Mouse (Mus musculus): ENCODE measurements around the gene Higd1b.
A peak's percentile ranks its signal among the peaks of the same experiment; 100 is the strongest.

Higd1b gene

DNA sequence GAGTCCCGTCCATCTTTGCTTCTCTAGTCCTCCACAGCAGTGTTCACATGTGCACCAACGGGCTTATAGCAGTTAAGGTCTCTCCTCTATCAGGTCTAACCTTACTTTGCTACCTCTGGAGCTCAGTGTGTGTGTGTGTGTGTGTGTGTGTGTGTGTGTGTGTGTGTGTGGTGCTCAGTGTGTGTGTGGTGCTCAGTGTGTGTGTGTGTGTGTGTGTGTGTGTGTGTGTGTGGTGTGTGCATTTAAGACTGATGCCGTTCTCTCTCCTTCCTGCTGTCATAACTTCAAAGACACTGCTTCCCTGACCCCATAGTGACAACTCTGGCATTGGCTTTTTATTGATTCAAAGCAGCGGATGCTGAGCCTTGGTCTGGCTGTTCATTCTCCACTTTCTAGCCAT lies at the start of gene Higd1b:
Higd1b (plus strand) TSS at position 301 of the 400 bp plus-strand sequence.
- DNase-seq (ENCODE audit: low read depth, low spot score), result no peak

DNA sequence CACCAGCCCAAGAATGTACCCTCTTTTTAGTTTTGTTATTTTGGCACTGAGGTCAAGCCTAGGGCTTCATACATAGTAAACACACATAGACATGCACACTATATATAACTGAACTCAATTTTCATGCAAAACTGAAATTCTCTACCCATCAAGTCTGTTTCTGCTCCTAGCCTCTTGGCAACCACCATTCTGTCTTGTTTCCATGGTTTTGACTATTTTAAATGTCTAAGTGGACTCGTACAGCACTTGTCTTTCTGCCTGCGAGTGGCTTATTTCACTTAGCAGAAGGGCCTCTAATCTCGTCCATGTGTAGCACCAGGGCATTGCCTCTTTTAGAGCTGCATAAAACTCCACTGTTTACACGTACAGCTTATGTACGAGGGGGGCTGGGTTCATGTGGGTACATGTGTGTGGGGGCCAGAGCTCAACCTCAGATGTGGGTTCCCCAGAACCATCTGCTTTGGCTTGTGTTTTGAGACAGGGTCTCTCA lies 47.9 kb upstream of the Higd1b start:
- no peak for DNase-seq (ENCODE audit: low read depth, low spot score)

DNA sequence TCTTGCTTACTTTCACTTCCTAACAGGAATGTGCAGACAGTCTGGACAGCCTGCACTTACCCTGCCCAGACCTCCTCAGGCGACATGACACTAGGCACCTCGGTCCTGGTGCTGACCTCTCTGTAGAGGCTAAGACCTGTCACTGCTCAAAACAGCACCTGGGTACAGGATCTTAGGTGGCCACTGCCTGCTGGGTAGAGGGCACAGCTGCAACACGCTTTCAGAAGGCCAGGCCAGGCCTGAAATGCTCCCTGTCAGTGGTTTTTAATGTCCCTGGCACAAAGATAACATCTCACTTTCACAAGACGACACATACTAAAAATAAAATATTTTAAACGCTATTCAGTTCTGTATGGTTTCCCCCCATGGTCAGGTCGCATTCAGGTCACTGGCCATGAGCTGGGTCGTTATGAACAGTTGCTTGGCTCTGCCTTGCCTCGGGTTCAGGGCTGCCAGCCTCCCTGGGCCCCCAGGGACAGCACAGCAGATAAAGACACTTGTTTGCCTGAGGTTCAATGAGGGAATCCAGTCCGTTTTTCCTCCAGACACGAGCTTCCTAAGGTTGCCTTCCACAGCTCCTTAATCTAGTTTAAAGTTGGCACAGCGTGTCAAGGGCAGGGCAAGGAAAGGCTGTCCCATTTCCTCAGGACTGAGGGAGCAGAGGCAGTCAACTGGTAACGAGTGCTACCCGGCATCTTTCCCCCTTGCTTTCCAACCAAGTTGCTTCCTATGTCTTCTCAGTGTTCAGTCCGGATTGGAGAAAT lies 43.8 kb upstream of the Higd1b start:
- no peak for DNase-seq (ENCODE audit: low read depth, low spot score)

DNA sequence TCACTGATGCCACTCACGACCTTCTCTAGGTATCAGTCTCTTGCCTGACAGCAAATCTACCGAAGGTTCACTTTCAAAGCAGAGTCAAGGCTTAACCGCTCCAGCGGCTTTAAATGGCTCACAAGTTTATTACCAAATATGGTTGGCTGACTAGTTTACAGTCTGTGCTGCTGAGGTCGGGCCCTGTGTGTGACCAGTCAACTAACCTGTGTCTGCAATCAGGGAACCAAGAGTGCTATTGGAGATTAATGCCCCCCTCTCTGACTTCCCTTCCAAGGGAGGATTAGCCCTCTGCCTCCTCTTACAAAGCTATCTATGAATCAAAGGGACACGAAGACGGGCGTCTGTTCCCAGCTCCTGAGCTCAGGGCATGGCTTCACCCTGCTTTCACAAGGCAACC lies 41.5 kb upstream of the Higd1b start:
- no peak for DNase-seq (ENCODE audit: low read depth, low spot score)

DNA sequence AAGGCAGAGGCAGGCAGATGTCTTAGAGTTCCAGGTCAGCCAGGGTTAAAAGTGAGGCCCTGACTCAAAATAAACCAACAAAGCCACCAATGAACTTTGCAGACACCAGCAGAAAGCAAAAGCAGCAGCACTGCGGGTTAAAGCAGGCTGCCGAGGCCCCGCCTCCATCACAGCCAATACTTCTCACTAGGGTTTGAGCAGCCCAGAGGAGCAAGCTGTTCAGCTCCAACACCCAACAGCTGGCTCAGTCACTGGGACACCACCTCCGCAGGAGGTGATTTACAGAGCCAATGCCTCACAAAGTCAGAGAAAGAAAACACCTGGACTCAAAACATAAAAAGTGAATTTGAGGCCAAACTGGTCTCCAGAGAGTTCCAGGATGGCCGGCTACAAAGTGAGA lies 32.2 kb upstream of the Higd1b start:
- DNase-seq (ENCODE audit: low read depth, low spot score), result no peak

DNA sequence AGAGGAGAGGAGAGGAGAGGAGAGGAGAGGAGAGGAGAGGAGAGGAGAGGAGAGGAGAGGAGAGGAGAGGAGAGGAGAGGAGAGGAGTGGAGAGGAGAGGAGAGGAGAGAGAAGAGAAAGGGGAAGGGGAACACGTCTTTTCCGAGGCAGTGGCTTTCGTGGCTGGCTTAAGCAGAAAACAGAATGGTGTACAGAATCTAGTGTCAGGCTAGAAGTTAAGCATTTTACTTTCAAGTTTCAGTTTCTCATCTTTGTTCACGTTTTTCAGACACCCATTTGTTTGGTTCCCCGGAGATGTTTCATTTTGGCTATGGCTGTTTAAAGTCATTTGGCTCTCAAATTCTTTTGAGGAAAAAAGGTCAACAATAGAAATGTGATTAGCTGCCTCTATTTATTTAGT lies 27.4 kb upstream of the Higd1b start:
- no peak for DNase-seq (ENCODE audit: low read depth, low spot score)

DNA sequence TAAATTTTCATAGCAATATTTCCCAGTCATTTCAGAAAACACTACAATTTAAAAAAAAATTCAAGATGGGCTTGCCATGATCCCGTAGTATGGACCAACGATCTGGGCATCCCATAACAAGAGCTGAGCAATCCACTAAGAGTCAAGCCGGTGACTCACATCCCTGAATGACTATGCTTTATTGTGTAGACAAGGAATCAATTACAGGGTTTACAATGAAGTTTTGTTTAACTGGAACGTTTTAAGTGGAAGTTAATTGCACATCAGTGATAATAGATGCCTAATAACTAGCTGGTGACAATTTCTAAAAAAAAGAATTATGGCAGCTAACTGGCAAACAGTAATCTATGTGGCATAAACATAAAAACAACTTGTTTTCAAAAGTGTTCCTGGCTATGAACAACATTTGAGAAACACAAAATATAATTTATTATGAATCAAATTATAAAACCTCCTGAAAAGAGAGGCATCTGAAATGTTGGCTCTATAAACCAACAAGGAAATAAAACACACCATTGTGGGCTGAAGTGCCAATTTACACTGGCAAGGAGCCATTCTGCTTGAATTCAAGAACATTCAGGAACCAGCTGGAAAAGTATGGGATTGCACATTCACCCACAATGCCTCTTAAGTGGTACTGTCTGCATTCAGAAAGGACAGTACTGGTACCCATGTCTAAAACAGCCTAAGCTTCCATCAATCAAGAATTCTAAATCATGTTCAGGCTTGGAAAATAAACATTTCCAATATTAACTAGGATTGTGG lies 24.7 kb upstream of the Higd1b start:
- no peak for DNase-seq (ENCODE audit: low read depth, low spot score)

DNA sequence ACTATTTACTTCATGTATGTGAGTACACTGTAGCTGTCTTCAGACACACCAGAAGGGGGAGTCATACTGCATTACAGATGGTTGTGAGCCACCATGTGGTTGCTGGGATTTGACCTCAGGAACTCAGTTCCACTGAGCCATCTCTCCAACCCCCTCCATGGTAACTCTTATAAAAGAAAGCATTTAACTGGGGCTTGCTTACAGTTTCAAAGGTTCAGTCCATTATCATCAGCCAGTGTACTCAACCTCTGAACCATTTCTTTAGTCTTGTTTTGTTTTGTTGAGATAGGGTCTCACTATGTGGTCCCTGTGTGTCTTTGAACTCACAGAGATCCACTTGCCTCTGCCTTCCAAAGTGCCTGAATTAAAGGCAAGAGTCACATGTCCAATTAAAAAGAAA lies 20.8 kb upstream of the Higd1b start:
- peak; percentile 65 for DNase-seq (ENCODE audit: low read depth, low spot score)

DNA sequence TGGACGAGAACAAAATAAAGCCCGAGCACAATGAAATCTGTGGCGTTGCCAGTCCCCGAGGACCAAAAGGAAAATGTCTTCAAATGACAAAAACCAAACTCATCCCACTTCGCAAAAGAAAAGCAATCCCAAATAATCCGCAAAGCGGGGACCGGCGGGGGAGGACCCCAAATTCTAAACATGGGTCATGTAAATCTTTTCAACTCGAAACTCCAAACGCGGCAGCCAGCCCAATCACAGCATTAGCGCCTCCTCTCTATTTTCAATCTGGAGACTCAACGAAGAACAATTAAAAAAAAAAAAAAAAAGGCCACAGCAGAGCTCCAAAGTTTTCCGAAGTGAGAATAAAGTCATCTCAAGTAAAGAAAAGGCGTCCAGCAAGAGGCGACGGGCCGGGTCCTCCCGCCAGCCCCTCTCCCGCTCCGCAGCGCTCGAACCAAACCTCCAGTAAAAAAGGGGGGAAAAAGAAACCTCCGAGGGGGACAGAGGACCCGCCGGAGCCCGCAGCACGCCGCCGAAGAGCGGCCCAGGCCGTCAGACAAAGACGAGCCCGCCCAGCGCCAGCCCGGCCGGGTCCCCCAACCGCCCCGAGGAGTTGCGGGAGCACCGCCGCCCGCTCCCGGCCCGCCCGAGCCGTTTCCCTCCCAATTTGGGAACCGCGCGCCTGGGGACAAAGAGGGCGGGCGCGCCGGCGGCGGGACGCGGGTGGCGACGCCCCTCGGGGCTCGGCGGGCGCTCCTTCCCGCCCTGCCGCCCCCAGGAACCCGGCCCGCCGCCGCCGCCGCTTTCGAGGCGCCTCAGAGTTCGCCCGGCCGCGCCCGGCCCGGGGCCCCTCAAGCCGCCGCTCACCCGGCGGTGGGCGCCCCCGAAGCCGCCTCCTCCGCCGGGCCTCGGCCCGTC lies 17.3 kb upstream of the Higd1b start:
- DNase-seq (ENCODE audit: low read depth, low spot score), result no peak

DNA sequence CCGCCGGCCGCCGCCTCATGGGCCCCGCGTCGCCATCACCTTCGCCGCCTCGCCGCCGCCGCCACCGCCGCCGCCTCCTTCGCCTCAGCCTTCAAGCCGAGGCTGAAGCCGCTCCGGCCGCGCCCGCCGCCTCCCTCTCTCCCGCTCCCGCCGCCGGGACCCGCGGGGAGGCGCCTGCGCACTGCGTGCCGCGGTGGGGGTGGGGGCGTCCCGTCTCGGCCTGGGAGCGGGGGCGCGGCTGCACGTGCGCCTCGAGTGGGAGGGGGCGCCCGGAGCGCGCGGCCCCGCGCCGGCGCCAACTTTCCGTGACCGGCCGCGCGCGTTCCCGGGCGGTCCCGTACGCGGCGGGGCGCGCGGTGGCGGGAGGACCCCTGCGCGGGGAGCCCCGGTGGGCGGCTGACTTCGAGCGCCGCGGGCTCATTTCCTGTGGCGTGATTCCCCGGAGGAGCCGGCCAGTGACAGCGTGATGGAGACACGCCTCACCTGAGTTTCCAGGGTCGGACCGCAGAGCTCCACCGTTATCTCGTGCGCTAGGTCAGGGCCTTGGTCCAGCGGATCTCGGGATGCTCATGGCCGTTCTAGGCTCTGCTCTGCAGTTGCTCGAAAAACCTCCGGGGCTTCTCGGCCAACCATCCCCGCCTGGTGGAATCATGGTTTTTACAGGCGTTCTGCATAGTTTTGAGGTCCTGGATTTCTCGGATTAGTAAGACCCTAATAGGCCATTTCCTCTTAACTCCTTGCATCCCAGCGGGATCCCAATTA lies 16.4 kb upstream of the Higd1b start, which contains the start of gene Gjc1:
Gjc1 (minus strand) TSS at position 680 of the 762 bp plus-strand sequence.
- DNase-seq (ENCODE audit: low read depth, low spot score), result peak; percentile 97

DNA sequence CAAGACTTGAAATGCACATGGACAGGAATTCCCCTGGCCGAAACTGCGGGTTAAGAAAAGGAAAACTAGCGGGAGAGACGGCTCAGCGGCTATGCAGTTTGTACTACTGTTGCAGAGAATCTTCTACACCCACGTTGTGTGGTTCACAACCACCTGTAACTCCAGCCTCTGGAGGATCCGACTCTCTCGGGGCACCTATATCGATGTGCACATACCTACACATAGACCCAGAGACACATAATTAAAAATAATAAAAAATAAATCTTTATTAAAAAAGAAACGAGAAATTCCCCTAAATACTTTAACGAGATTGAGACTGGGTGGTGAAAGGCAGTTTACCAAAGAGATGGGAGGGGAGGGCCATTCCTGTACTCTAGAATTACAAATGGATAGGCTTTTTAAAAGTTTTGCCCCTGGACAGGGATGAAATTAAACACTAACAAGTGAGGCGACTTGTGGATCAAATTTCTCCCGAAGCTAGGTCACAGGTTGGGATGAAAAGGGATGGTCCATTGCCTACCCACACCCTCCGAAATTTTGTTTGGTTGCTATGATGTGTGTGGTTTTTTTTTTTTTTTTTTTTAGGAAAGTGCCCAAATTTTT lies 15.8 kb upstream of the Higd1b start:
- DNase-seq (ENCODE audit: low read depth, low spot score), result peak; percentile 48

DNA sequence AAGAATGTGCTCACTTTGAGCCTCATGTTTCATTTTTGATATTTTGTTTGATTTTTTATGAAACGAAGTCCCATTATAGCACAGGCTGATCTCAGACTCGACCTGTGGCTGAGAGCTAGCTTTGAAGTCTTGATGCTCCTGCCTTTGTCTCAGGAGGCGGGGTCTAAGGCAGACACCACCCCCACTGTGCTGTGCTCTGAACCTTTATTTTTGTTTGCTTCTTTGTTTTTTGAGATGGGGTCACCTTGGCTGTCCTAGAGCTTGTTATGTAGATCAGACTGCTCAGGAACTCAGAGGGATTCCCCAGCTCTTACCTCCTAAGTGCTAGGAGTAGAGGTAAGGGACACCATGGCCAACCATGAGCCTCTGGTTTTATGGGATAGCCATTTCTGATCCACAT lies 15.2 kb upstream of the Higd1b start:
- DNase-seq (ENCODE audit: low read depth, low spot score), result peak; percentile 99

DNA sequence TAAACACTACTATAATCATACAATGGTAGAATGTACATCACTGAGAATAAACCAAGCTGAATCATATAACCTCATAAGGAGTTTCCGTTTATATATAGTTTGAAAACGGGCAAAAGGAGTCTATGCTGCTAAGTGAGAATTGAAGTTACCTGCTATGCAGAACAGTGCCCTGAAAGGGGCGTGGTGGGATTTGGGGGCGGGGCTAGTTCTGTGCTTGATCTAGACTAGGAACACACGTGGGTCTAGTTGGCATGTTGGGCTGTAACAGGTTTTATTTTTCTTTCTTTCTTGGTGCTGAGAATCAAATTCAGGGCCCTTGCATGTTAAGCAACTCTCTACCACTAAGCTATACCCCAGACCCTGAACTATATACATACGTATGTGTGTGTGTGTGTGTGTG lies 14.4 kb upstream of the Higd1b start:
- peak; percentile 84 for DNase-seq (ENCODE audit: low read depth, low spot score)

DNA sequence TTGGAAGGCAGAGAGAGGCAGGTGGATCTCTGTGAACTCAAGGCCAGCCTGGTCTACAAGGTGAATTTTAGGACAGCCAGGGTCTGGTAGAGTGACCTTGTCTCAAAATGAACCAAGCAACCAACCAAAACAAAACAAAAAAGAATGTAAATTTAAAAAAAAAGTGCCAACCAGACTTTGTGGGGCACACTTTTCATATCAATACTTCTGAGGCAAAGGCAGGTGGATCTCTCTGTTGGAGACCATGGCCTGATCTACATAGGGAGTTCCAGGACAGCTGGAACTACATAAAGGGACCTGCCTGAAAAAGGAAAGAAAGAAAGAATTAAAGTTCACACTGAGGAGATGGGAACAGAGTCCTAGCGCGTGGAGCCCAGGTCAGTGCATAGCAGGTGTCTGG lies 9.2 kb upstream of the Higd1b start:
- DNase-seq (ENCODE audit: low read depth, low spot score), result peak; percentile 81

DNA sequence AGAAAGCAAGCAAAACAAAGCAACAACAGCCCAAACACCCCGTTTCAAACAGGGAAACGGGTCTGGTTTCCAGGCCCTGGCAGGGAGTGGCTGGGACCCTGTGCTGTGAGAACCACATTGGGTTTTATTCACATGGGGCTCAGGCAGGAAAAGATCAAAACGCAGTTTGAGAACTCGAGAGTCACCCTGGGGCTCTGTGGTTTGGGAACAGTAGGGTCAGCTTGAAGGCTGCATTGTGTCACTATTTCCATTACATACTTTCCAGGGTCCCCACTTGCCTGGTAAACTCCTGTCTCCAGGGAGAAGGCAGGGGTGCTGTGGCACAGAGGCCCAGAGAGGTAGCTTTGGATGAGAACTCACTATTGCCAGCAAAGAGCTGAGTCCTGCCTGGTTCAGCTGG lies 8.6 kb upstream of the Higd1b start:
- no peak for DNase-seq (ENCODE audit: low read depth, low spot score)

DNA sequence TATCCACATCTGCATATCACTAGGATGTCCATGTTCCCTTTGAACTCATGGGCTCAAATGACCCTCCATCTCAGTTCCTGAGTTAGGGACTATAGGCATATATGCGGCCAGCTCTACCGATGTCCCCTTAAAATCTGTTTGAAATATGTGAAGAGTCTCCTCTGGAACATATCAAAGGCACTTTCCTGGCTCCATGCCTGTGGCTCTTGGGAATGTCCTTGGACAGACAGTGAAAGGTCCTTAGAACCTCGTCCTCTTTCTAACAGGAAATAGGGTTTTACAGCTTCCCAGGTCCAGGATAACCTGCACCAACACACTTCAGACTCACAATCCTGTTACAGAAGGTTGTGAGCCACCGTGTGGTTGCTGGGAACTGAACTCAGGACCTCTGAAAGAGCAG lies 5.4 kb upstream of the Higd1b start:
- no peak for DNase-seq (ENCODE audit: low read depth, low spot score)

DNA sequence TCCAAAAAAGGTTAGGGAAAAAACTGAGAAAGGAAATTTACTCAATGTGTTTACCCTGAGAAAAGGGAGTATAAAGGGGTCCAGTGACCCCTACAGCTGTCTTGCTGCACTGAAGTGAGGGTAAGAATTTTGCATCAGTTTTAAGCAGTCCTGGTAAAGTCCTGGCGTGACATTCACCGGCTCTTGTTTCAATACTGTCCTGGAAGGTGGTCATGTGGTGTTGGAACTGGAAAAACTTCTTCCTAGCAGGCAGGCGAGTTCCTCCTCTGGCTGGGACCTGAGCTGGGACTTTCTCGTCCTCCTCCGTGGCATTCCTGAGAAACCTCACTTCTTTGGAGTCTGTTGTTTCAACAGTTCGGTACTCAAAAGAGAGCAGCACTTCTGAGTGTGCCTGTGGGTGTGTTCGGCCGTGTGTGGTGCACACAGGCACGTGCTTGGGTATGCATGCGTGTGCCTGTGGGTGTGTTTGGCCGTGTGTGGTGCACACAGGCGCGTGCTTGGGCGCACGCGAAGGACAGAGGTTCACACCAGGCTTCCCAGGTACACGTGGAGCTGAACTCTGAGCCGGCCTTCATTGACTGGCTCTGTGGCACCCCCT lies 2.9 kb upstream of the Higd1b start:
- no peak for DNase-seq (ENCODE audit: low read depth, low spot score)

DNA sequence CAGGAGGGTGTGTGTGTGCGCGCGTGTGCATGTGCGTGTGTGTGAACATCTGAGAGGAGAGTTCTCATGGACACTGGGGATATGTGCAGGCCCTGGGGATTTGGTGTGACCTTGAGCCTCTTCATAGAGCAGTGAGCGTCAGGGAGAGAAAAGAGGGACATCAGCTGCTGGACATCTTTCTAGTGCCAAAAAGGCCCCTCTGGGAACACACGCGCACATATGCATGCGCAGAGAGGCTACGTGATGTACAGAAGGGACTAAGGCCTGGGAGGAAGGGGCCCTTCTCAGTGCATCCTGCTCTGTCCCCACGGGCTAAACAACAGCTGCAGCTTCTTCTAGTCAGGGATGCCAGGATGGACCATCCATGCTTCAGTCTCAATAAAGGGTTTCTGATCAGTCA lies 1.4 kb upstream of the Higd1b start:
- DNase-seq (ENCODE audit: low read depth, low spot score), result no peak

DNA sequence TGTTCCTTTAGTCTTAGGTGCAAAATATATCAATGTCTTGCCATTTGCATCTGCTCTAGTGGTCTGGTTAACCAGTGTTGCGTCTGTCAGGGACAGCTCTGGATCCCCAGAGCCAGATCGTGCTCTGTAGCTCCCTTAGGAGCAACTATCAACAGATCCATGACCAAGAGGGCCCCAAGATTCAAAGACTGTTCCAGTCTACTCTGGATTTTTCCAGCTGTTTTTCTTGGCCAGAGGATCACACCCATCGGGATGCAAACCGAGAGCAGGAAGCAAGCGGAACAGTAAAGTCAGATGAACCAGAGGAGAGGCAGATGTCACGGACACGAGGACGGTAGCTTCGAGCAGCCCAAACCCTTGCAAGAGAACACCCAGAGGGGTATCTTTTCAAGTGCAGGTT lies 497 bp downstream of the Higd1b start:
- DNase-seq (ENCODE audit: low read depth, low spot score), result no peak

DNA sequence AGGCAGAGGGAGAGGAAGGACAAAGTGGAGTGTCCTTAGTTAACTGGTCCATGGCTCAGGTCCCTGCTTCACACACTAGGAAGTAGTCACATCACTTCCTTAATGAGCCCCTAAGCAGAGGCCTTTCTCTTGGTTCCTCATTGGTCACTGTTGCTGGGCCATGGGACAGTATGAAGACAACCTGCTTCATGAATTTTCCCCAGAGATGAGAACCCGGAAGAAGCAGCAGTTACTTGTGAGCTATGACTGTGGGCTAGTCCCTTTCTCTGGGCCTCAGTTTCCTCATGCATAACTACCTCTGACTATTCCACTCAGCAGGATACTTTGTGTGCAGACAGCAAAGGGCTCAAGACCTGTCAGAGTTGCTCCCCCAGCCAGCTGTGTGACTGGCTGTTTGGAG lies 1.7 kb downstream of the Higd1b start:
- DNase-seq (ENCODE audit: low read depth, low spot score), result no peak

All from ES-CJ7 (cell line).